Mouse (Mus musculus) stomach, embryonic 16.5 days (tissue): ENCODE measurements around the gene Smim11. TPM values are rescaled to one million over a fixed set of nuclear protein-coding genes. Genes with fewer than 3 reads are reported as not detected.

ENCODE experiments used
- ATAC-seq: fragments of 200-750 bp; cut with Nextera tagmentation; 2 replicates; pipeline ENCODE4 v1.8.0; 2017; ENCODE audit warnings: moderate number of reproducible peaks, moderate TSS enrichment; ENCODE audit not compliant: insufficient read depth, low FRiP score
- H3K27ac ChIP-seq: fragments of 300-500 bp; sonication (generic); 2 replicates; pipeline ENCODE4 v1.5.1; 2014; ENCODE audit warnings: low read length
- H3K27me3 ChIP-seq: fragments of 300-500 bp; sonication (generic); 2 replicates; pipeline ENCODE4 v1.6.1; 2014; ENCODE audit warnings: low read length, control low read depth, mixed read lengths; ENCODE audit not compliant: control insufficient read depth, insufficient read depth
- H3K36me3 ChIP-seq: fragments of 300-500 bp; sonication (generic); 2 replicates; pipeline ENCODE4 v1.6.1; 2014; ENCODE audit warnings: low read length; ENCODE audit not compliant: control insufficient read depth, insufficient read depth
- H3K4me1 ChIP-seq: fragments of 300-500 bp; sonication (generic); 2 replicates; pipeline ENCODE4 v1.6.1; 2014; ENCODE audit warnings: low read length, control low read depth, mixed read lengths; ENCODE audit not compliant: control insufficient read depth, insufficient read depth
- H3K4me2 ChIP-seq: fragments of 300-500 bp; sonication (generic); 2 replicates; pipeline ENCODE4 v1.6.1; 2014; ENCODE audit warnings: low read depth, low read length, mixed read lengths
- H3K4me3 ChIP-seq: fragments of 300-500 bp; sonication (generic); replicated peaks from 2 replicates; pipeline ENCODE4 v1.5.1; 2014; ENCODE audit warnings: mild to moderate bottlenecking, low read length
- H3K9ac ChIP-seq: fragments of 300-500 bp; sonication (generic); 2 replicates; pipeline ENCODE4 v1.6.1; 2014; ENCODE audit warnings: low read length
- H3K9me3 ChIP-seq: fragments of 300-500 bp; sonication (generic); replicated peaks from 2 replicates; pipeline ENCODE4 v1.6.1; 2016; ENCODE audit warnings: low read length, control low read depth; ENCODE audit not compliant: control insufficient read depth
- WGBS: fragments of 180-500 bp; shearing (Covaris S2); extraction: QIAGEN DNeasy Blood & Tissue Kit; methylation state at CpG from one replicate; pipeline ENCODE4 v1.1.7; 2014; 5-methylcytosine and 5-hydroxymethylcytosine counted together
- polyA plus RNA-seq: library from polyadenylated mRNA; unstranded; fragments of >200 nt; fragmentation: Nextera tagmentation; extraction: Ambion mirVana; gene quantifications from 2 replicates; pipeline ENCODE4 v1.2.1, GENCODE M21; 2015

Smim11 gene
- polyA plus RNA-seq, 1 experiment from 2014 or later, result 153 TPM

DNA sequence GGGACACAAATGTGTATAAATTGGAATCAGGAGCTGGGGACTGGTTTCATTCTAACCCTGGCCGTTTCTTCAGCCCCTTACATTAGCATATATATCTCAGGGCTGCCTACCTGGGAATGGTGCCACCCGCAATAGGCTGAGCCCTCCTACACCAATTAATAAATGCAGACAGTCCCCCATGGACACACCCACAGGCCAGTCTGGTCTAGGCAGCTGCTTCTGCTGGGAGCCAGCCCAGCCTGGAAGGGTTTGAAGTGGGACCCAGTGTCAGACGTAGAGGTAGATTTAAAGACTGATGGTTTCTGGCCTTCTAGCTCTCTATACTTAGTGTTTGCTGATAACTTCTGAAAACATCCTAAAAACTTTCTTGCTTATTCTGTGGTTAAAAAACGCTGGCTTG lies 8.0 kb downstream of the Smim11 start:
- no peak for ATAC-seq
- H3K9ac ChIP-seq, result no peak overlapping the region
- H3K4me3 ChIP-seq, result no peak overlapping the region
- WGBS, result 59% methylated on average over 4 of the region's 4 CpGs
- H3K27me3 ChIP-seq, result no peaks in the 10 kb centered on the region
- no peak overlapping the region for H3K27ac ChIP-seq
- H3K9me3 ChIP-seq, result no peaks in the 10 kb centered on the region
- no peak overlapping the region for H3K4me2 ChIP-seq
- peaks cover 9% of the 10 kb centered on the region; the same call in 1 of the 2 replicates for H3K36me3 ChIP-seq
- no peaks in the 10 kb centered on the region for H3K4me1 ChIP-seq

DNA sequence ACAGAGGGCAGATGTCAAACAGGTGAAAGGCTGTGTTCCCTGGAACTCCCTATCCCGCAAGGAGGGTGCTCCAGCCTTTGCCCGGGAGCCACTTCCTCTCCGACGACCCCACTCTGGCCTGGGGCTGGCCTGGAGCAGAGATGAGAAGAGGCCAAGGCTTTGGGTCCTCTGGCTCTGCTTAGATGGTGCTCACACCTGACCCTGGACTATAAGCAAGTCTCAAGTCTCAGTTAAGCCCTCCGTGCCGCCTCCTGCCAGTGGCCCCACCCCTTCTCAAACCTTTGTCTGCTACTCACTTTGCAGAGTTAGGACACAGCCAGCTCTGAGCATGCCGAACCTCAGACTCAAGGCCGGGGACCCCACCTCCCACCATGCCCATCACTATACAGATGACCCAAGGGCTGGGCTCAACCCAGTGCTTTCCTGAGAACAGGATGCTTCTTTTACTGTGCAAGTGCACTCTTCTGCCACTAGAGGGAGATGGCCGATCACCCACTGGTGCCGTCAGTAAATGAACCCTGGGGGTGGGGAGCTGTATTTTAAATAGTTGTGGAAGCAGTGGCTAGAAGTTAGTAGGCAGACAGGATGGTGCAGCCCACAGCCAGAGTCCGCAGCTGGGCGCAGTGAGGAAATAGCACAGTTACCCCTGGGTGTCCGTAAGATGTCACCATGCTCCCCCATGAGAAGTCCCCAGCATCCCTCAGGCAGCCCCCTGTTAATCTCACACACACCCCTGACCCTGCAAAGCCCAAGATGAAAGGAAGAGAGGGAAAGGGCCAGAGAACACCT lies 13.1 kb downstream of the Smim11 start:
- H3K9me3 ChIP-seq, result no peaks in the 10 kb centered on the region
- peaks cover 12% of the 10 kb centered on the region; the same call in 1 of the 2 replicates for H3K36me3 ChIP-seq
- no peaks in the 10 kb centered on the region for H3K4me1 ChIP-seq
- H3K27me3 ChIP-seq, result no peaks in the 10 kb centered on the region
- peak; percentile 10; the same call in 1 of the 2 replicates for ATAC-seq
- no peak overlapping the region for H3K4me2 ChIP-seq
- no peak overlapping the region for H3K9ac ChIP-seq
- H3K27ac ChIP-seq, result no peak overlapping the region
- WGBS, result 48% methylated on average over 13 of the region's 13 CpGs
- H3K4me3 ChIP-seq, result no peak overlapping the region

DNA sequence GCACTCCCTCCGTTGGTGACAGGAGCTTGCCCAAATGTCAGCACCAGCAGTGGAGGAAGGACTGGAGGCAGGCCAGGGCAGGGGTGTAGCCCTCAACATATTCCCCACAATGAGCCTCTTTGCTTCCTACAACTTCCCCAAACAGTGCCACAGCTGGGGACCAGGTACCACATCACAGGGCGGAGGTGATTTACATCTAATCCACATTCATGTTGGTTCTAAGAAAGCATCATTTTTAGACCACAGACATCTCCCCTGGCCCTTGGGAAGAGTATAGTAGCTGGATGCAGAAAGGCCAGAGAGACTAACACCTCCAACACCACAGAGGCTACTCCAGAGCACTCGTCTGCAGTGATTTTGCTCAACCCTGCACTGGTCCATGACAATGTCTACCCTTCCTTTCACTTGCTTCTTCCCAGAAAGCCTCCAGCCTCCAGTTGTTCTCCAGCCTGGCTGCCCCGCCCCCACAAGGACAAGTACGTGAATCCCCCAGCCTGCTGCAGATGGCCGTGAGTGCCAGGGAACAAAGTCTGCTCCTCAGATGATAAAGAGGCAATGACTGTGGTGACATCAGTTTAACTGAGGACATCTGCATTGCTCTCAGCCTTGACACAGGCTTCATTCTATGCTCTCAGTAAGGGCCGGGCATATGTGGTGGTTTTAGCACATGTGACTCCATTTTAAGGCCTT lies 15.1 kb downstream of the Smim11 start:
- Histone ChIP-seq H3K4me3 (no peak overlapping the region), H3K27ac (no peak overlapping the region), H3K4me2 (no peak overlapping the region), H3K9ac (no peak overlapping the region), H3K36me3 (peaks cover 12% of the 10 kb centered on the region; the same call in 1 of the 2 replicates), H3K27me3 (no peaks in the 10 kb centered on the region), H3K9me3 (no peaks in the 10 kb centered on the region), H3K4me1 (no peaks in the 10 kb centered on the region)
- no peak for ATAC-seq
- WGBS, result 77% methylated on average over 7 of the region's 7 CpGs

DNA sequence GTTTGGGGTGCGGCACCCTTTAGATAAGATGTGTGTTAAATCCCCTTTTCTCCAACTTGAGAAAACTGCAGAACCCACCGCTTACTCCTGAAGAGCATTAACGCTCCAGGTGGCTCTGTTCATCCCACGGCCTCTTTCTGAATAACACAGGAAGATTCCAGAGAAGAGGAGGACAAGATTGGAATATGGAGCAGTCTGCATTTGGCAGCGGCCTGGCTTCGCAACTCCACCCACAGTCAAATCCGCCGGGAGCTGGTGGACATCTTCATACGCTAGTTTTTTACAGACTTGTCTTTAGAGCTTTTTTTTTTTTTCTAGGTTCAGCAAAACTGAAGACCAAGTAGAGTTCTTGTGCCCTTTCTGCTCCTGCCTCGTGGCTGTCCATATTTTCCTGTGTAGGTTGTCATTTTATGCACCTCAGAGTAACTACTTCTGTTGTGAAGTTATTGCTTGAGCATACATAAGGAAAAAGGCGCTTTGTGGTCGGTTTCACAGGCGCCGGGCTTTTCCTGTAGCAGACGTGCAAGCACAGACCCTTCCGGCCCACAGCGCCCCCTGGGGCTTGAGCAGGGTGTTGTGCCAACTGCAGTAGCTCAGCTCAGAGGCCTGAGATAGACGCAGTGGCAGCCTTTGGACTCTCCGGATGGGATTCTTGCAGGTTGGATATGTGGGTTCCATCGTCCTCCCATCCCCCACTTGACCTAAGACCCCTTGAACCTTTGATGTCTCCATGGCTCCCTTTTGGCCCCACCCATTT lies 18.4 kb downstream of the Smim11 start:
- no peaks in the 10 kb centered on the region for H3K9me3 ChIP-seq
- H3K27me3 ChIP-seq, result no peaks in the 10 kb centered on the region
- no peak overlapping the region for H3K27ac ChIP-seq
- peaks cover 3% of the 10 kb centered on the region; the same call in 1 of the 2 replicates for H3K36me3 ChIP-seq
- no peak overlapping the region for H3K9ac ChIP-seq
- no peaks in the 10 kb centered on the region for H3K4me1 ChIP-seq
- no peak overlapping the region for H3K4me3 ChIP-seq
- 58% methylated on average over 20 of the region's 20 CpGs for WGBS
- no peak overlapping the region for H3K4me2 ChIP-seq
- no peak for ATAC-seq

DNA sequence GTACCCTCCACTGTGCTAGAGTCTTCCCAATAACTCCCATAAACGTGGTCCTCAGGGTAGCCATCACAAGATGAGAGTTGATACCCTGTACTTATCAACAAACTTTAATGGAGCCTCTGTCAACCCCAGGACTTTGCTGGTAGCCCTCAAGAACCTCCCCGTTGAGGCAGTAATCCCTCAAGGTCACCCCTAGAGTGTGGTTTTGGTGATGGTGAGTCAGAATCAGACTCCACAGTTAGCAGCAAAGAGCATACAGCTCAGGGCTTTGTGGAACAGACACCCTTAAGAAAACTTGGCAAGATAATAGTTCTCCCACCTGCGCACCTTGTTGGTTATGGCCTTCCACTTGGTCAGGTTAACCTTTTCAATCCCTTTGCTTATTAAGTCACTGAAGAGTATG lies 19.3 kb downstream of the Smim11 start:
- Histone ChIP-seq H3K4me3 (no peak overlapping the region), H3K27me3 (no peaks in the 10 kb centered on the region), H3K9me3 (no peaks in the 10 kb centered on the region), H3K4me2 (no peak overlapping the region), H3K36me3 (peaks cover 3% of the 10 kb centered on the region; the same call in 1 of the 2 replicates), H3K9ac (no peak overlapping the region), H3K4me1 (no peaks in the 10 kb centered on the region), H3K27ac (no peak overlapping the region)
- no peak for ATAC-seq
- WGBS, result 84% methylated on average over 3 of the region's 3 CpGs

DNA sequence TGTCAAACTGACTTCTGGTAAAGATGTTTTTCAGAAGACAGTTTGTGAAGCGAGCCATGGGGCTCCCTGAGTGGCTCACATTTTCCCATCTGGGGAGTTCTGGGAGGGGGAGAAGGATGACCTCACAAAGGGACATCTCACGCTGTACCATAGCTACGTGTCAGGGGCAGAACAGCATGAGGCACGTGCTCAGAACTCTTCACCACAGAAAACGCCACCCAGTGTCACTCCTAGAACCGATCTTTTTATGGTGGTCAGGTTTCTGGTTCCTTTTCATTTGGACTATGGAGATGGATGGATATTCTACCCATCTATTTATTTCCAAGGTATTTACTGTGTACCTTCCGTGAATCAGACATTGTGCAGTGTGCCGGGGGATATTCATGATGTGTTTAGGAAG lies 20.3 kb downstream of the Smim11 start, which contains the start of gene Fam243:
TSS of gene Fam243 (minus strand) at position 101 of the 400 bp plus-strand sequence.
- no peak for ATAC-seq
- no peaks in the 10 kb centered on the region for H3K9me3 ChIP-seq
- H3K9ac ChIP-seq, result no peak within 1 kb of the TSS
- no peaks in the 10 kb centered on the region for H3K4me1 ChIP-seq
- peaks cover 3% of the 10 kb centered on the region; the same call in 1 of the 2 replicates for H3K36me3 ChIP-seq
- no peak within 1 kb of the TSS for H3K4me3 ChIP-seq
- H3K4me2 ChIP-seq, result no peak within 1 kb of the TSS
- no peak within 1 kb of the TSS for H3K27ac ChIP-seq
- 89% methylated on average over 8 of the region's 8 CpGs for WGBS
- no peaks in the 10 kb centered on the region for H3K27me3 ChIP-seq

DNA sequence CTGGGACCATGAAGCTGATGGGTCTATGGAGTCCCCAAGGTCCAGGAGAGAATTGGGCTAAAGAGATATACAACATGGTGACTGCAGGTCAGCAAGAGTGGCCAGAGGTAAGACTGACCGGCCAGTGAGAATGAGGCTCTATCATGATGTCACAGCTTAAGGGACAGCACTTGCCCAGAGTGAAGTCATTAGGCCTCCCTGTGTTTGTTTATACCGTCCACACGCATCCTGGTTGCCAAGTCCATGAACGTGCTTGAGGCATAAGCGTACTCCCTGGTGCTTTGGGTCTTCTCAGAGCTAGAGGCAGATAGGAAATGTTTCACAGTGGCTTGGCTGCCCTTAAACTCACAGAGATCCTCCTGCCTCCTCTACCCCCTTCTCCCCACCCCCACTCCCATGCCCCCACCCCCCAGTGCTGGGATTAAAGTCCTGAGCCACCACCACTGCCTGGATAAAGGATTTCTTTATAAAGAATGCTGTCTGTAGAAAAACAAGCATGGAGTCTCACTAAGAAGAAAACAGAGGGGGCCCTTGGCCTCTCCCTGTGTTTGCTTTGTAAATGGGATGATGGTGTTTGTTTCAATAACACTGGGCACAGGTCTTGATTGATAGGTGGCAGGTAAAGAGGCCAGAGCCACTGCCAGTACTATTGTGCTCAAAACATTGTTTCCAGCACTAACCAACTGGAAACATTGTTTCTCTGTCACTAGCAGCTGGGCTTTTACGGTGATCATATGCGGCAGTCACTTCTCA lies 23.4 kb downstream of the Smim11 start:
- H3K9ac ChIP-seq, result no peak overlapping the region
- H3K4me2 ChIP-seq, result no peak overlapping the region
- WGBS, result 35% methylated on average over 7 of the region's 7 CpGs
- no peaks in the 10 kb centered on the region for H3K9me3 ChIP-seq
- H3K4me1 ChIP-seq, result no peaks in the 10 kb centered on the region
- H3K27me3 ChIP-seq, result no peaks in the 10 kb centered on the region
- H3K27ac ChIP-seq, result no peak overlapping the region
- no peaks in the 10 kb centered on the region for H3K36me3 ChIP-seq
- H3K4me3 ChIP-seq, result no peak overlapping the region
- no peak for ATAC-seq

DNA sequence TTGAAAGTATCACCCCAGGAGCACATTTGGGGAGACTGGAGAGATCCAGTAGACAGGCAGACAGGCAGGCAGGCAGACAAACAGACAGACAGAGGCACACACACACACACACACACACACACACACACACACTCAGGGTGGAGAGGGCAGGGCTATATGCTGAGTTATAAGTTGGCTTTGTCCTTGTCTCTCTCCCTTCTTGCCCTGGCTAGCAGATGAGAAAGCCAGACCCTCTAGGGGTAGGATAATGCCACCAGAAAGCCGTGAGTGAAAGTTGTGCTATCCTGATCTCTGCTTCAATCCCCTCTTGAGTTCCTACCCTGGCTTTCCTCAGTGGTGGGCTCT lies 23.9 kb downstream of the Smim11 start:
- Histone ChIP-seq H3K36me3 (no peaks in the 10 kb centered on the region), H3K27me3 (no peaks in the 10 kb centered on the region), H3K27ac (no peak overlapping the region), H3K9ac (no peak overlapping the region), H3K4me3 (no peak overlapping the region), H3K9me3 (no peaks in the 10 kb centered on the region), H3K4me2 (no peak overlapping the region), H3K4me1 (no peaks in the 10 kb centered on the region)
- no peak for ATAC-seq
- 57% methylated on average over 1 of the region's 1 CpGs for WGBS
